ENCODE assay signal across 9 mouse cellular contexts in the genomic region with DNA sequence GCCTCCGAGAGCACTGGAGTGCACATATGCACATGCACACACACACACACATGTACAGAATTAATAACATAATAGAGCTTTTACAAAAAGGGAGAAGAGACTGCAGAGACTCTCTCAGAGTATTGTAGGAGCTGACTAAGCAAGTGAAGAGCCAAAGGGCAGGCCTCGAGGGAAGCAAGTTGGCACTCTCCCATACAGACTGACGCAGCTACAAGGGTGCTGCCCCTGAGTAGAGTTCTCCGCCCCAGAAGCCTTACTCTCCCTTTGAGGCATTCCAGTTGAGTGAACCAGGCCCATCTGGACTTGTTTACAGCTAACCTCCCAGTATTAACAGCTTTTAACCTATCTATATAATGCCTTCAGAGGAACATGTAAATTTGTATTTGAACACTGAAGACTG. TPM values are rescaled to one million over a fixed set of nuclear protein-coding genes. Genes with fewer than 3 reads are reported as not detected.
A peak's percentile ranks its signal among the peaks of the same experiment; 100 is the strongest.
DNase-seq lines count a peak whose midpoint lies in the region; TF ChIP-seq lines count a peak whose summit lies in the region.
"Had no signal": no experiment of that assay in that cellular context is flagged by ENCODE, and none has a peak within 500 bp of the region (broad histone marks: within the 10 kb centered on the region; RNA-seq: fewer than 3 reads in every experiment).

No protein-coding gene starts in this region.

- no peak for TF ChIP-seq CTCF in left cerebral cortex, adult 2 months (IDR thresholded peaks at IDR 0.05)

- H3K4me3 ChIP-seq in left cerebral cortex, adult 2 months, result no peak overlapping the region

- peak; percentile 13 for DNase-seq in left cerebral cortex, postnatal 4 days
- DNase-seq in left cerebral cortex, adult 2 months (ENCODE audit: extremely low spot score in 1 of 2, low spot score in 2 of 2), result no peak
- peak; percentile 82 for DNase-seq in gastrocnemius, adult 18-20 months (ENCODE audit: low spot score)
- peak; percentile 94 for DNase-seq in kidney, adult 9 months
- DNase-seq in ovary, postnatal 14 days (ENCODE audit: low spot score), result peak; percentile 27
- DNase-seq in layer of hippocampus, adult 11-12 months (ENCODE audit: low spot score), result no peak
- DNase-seq in layer of hippocampus, adult 9-11 months, result no peak
- DNase-seq in right cerebral cortex, adult 2 months (ENCODE audit: low spot score in 2 of 2), result no peak

- H3K27ac ChIP-seq in left cerebral cortex, adult 2 months, result no peak overlapping the region
- H3K27ac ChIP-seq: liver, embryonic 14.5 days had no signal

- intact Hi-C loops in left cerebral cortex, postnatal 4 days (cut with DNase I), result no loop called here
- intact Hi-C loops in left cerebral cortex, adult 2 months (cut with DNase I), result no loop called here

RNA-seq across cellular contexts. Expression of a gene that starts 54.4 kb away (rescaled TPM):
- not detected for total RNA-seq in left cerebral cortex, postnatal 4 days (2021)
- total RNA-seq in left cerebral cortex, adult 2 months (2021), result not detected
- total RNA-seq in gastrocnemius, adult 18-20 months (2021), result not detected

Comparison
In these comparisons a context has a peak if more than half of its experiments do, and no peak if none do; other contexts are left out.
1. DNase-seq: peak in left cerebral cortex, postnatal 4 days (single experiment), gastrocnemius, adult 18-20 months (single experiment), kidney, adult 9 months (single experiment) and ovary, postnatal 14 days (single experiment); none in left cerebral cortex, adult 2 months (0 of 2), layer of hippocampus, adult 11-12 months (single experiment), layer of hippocampus, adult 9-11 months (single experiment) and right cerebral cortex, adult 2 months (0 of 2).